Mouse (Mus musculus) NIH3T3 (cell line): ENCODE results near the gene Mtus2.
A peak's percentile ranks its signal among the peaks of the same experiment; 100 is the strongest.
"Not testable (repeated sequence)": the region's sequence is repeated elsewhere in the genome, so short reads cannot be mapped to it uniquely, and the experiment has no call there.

ENCODE experiments used
- DNase-seq: peaks from one replicate; pipeline ENCODE4 v3.0.0-alpha.2; 2012; ENCODE audit warnings: low read depth

Gene Mtus2

DNA sequence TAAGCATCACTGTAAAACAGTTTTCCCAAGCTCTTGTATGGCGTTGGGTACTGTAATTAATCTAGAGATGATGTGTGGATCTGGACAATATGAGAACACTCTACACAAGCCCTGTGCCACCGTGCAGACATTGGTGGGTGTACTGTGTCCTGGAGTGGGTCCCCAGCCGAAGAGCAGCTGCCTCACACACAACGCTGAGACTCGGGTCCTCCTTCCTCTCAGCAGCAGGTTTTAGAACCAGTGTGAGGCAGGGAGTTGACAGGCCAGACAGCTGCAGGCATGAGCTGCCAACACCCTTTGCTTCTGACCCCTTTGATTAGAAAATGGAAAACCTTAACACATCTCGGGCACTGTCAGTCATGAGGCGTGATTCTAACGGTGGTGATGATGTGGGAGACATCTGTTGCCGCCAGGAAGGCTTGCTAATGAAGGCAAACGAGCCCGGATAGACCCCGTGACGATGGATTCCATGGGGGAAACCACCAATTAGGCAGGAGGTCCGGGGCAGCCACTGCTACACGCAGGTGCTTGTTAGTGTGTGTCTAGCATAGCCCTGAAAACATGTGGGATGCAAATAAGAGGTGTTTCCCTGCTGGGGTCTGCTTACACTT lies 158.2 kb downstream of the Mtus2 start:
- no peak for DNase-seq

DNA sequence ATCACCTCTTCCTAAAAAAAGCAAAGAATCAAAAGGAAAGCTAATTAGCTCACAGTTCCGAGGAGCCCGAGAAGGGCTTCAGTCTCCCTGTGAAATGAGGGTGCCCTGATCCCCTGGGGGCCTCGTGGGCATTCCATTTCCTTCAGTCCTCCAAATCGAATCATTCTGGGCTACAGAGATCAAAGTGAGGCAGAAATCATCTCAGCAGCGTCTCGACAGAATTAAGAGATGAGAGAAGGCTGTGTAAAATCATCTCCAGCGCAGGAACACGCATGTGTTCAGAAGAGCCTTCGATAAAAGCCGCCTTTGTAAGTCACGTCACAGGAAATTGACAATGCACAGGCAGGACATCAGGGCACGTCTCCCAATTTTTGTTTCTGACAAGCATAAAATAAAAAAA lies 167.2 kb downstream of the Mtus2 start:
- DNase-seq = no peak

DNA sequence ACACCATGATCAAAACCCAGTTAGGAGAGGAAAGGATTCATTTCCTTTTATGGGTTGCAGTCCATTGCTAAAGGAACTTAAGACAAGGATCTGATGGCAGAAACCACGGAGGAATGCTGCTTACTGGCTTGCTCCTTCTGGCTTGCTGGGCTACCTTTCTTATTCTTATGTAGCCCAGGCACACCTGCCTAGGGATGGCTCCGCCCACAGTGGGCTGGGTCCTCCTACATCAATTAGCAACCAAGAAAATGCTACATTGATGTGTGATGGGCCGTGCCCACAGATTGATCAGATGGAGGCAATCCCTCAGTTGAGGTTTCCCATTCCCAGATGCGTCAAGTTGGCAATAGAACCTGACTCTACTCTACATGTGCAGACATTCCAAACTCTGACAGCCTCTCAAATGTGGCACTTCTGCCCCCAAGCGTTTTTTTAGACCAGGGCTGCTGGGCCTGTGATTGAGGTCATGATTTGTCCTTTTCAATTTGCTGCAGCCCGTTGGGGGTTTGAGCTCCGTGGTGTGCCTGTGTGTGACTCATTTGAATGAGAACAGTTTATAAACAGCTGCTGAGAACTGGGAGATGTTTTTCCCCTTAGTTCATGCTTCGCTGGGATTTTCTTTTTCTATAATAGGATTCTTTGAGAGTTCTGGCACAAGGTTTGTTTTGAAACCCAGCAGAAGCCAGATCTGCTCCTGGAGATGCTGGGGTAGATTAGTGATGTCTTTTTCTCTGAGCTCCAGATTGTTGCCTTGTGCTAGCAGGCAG lies 173.8 kb downstream of the Mtus2 start:
- peak; percentile 65 for DNase-seq

DNA sequence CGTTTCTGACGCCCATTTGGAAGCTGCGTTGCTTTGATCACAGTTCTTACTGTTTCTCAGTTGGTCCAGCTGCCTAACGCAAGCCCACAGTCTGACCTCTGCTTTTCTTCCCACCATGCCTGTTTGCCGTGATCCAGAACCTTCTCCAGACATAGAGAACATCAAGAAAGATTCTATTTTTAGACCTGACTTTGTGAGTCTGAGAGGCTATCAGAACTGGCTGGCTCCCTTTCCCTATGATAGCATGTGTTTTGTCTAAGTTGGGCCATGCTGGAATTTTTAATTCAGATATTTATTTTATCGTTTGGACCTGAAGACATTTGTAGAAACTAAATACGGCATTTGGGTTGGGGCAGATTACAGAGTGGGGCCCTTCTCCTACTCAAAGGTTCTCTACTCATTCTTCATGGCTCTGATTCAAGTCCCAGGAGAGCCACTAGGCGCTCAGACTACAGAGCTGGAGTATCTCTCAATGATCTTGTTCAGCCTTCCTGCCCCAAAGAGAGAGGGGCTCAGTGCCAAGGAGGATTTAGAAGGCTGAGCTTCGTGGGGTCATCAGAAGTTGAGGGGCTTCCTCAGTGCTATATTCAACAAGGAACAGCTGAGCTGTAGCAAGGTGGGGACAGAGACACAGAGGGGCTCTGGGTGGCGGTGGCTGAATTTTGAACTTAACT lies 174.5 kb downstream of the Mtus2 start:
- DNase-seq = no peak

DNA sequence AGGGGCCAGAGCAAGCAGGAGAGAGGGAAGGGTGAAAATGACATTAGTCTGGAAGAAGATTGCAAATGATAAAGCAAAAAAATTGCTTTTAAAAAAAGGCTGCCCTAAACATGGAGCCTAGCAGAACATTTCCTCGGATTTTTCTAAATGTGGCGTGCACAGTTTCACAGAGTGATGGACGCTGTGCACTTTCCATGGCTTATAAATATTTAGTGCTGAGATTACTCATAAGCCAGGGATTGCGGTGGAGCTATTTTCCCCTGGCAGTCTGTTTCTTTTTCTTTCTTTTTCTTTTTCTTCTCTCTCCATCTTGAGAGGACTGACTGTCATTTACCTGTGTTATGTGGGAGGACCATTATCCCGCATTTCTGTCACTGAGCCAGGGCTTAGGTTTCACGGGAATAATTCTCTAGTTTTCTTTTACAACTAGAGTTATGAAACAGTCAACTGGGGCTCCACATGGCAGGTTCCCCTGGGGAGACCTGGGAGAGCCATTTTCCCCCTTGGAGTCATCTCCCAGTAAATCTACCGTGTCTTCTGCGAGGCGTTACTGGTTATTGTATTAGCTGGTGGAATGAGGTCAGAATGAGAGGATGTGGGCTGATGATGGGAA lies 176.4 kb downstream of the Mtus2 start:
- no peak for DNase-seq

DNA sequence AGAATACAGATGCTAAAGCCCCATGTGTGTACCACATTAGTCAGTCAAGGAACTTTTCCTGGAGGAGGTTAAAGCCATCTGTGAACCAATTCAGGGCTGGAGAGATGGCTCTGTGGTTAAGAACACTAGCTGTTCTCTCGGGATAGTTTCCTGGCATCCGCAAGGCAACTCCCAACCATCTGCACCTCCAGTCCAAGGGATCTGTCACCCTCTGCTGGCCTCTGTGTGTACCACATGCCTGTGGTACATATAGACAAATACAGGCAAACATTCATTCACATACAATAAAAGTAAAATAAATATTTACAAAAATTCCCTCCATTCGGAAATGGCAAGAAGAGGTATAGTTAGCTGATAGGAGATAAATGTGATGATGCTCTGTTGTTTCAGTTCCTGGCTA lies 184.5 kb downstream of the Mtus2 start:
- DNase-seq = no peak

DNA sequence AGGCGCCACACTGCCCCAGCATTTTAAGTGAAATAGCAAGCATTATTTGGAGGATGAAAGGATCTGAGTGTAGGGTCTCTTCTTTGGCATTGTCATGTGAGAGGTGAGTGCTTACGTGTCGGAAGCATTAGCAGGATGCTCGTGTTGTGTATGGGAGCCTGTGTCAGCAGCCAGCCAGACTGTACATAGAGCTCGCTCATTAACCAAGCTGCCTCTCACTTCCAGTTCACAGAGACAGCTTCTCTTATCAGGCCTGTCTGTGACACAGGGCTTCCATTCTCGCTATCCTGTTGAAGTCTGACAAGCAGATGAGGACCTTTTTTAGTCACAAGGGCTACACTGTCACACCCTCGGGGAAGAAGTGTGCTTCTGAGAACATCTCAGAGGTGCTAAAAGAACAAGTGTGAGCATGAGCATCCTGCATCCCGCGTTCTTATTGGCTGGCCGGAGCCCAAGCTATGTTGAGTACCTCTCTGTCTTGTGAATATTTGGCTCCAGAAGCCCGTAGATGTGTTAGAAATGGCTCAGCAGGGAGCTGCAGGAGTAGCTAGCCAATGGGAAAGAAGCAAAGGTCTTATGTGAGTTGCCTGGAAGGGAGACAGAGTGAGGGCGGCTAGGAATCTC lies 189.2 kb downstream of the Mtus2 start:
- no peak for DNase-seq

DNA sequence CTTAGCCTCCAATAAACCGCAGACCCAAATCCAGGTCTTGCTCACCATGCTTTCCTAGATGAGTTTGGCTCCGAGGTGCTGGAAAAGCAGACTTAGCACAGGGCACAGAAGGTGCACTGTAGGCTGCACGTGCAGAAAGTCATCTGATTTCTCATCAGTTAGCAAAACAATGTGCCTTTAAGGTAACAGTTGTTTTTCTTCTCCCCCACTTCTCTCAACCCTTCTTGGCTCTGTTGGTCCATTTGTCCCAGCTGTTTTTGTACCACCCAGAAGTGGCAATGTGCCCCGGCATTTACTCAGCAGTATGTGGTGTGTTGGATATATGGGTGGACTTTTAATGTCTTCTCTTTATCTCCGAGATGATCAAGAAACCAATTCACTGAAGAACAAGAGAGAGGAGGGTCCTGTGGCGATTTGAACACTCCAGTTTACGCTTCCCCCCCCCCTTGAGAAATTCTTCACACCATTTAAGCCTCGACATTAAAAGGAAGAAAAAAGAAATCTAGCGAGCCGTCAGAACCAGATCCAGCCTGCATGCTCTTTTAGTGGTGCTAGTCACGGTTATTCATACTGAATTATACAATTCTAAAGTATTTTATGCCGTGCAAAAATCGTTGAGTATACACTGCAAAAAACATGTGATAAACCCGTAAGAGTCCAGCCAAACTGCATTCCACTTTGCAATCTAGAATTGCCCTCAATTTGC lies 194.9 kb downstream of the Mtus2 start:
- DNase-seq = no peak

DNA sequence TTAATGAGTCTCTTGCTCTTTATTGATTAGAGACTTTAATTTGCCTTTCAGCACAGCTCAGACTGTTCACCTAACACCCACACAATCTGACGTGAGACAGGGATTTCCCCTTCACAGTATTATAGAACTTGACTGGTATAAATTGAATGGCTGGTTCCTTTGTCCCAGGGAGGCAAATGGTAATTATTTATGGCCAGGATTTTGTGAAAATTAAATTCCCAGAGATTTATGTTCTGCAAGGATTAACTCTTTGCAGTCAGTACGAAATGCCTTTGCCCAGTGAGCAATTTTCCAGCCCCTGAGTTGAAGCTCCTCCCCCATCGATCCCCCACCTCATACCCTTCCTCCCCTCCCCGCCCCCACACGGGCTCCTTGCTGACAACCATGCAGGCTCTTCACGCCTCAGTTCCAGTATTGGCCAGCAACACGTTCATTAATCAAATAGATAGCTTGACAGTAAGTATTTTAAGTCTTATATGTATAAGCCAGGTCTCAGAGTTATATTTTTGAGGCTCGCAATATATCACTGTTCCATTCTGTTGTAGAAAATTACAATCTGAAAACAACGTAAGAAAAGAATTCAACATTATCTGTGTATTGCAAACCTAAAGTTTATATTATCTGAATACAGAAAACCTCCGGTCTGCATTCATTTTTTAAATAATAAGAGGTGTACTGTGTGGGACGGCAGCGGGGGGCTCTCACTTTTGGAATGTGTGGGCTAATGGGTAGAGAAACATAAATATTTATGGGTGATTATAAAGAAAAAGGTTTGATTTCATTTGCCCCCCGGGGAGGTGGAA lies 195.7 kb downstream of the Mtus2 start:
- DNase-seq = no peak

DNA sequence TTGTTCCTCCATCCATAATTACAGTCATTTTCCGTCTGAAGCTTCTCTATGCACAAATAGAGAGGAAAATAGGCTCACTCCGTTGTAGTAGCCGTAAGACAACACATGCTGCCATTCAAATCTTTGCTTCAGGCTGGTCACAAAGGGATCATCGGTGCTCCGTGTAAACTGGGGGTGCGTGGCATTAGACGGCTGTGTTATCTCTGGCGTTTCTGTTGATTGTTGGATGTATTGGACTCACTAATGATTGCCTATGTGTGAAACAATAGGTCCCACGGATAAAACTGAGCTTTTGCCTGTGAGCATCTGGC lies 196.2 kb downstream of the Mtus2 start:
- no peak for DNase-seq

DNA sequence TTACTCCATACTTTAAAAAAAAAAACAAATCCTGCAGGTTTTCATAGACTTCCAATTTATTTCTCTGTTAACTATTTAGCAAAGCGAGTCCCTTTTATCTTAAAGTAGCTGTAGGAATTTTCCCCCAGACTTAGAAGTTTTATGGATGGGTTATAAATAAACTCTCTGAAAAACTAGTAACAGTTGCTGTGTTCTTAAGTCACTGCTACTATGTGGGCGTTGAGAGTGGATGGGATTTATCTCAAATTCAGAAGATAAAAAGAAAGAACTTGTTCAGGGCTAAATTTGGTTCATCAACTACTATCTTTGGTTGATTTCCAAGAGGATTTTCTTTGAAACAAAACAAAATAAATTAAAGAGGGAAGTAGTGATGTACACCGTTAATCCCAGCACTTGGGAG lies 197.6 kb downstream of the Mtus2 start:
- DNase-seq = no peak

DNA sequence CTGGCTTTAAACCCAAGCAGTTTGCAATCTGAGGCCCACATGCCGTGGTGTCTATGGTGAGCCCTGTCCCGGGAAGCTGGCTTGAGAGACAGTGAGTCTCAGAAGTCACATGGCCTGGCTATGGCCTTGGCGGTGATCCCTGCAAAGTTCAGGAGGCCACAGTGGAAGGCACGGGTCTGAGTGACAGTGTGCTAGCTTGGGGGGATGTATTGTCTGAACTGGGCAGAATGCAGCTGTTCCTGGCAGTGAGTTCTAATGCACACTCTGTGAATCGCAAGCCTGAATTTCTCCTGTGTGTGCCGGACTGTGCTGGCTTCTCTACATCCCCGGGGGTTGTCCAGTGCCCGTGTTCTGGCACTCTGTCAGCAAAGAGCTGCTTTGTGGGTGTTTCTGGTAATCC lies 202.2 kb downstream of the Mtus2 start:
- DNase-seq = no peak

DNA sequence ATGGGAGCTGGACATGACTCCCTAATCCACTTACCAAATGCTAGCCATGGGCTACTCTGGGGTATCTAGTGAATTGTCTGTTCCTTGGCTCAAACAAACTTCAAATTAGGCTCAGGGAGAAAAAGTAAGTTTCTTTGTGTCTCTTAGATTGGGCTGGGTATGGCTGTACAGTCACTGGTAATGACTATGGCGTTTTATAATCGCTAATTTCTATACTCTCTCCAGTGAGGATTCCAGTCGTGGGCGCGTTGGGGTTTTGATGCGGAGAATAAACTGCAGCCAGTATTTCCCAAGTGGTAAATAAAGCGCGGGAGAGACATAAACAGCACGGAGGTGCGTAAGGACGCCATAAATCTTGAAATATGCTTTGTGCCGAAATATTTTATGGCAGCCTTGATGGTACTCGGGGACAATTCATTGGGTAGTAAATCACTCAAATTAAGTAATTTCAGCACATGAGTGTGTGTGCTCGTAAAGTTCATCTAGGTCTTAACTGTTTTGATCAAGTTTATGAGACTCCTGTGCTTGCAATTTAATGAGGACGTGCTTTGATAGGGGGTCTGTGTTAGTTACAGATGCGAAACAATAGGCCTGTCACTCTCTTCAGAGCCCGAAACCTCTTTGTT lies 203.5 kb downstream of the Mtus2 start:
- DNase-seq = no peak

DNA sequence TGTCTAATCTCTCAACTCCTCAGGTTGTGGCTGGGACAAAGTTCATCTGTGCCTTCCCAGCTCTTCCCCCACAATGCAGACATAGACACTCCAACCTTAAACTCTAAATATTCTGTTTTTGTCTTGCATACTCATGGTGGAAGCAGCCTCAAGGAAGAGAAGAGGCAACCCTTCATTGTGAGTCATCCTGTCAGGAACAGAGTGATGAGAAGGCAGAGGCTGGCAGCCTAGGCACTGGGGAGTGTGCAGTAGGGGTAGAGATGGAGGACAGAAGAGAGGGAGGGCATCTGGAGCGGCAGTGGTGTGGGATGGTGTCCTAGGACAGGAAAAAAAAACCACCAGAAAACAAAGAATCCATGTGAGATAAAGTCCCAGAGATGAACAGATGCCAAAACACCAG lies 208.0 kb downstream of the Mtus2 start:
- DNase-seq = no peak

DNA sequence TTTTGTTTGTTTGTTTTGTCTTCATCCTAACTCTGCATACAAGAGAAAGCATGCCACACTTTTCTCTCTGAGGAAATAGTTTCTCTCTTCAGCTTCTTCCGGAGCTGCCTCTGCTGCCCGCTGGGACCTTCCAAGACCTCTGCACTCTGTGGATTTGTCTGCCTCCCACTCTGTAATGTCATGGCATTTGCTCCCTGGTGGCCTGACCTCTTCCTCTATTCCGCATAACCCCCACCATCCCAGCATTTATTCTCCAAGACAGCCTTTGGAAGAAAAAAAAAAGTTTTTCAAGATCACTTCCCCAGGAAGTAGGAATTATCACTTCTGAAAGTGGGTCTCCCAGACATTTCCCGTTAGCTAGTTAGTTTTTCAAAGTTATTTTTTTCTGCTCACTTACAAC lies 218.0 kb downstream of the Mtus2 start:
- no peak for DNase-seq

DNA sequence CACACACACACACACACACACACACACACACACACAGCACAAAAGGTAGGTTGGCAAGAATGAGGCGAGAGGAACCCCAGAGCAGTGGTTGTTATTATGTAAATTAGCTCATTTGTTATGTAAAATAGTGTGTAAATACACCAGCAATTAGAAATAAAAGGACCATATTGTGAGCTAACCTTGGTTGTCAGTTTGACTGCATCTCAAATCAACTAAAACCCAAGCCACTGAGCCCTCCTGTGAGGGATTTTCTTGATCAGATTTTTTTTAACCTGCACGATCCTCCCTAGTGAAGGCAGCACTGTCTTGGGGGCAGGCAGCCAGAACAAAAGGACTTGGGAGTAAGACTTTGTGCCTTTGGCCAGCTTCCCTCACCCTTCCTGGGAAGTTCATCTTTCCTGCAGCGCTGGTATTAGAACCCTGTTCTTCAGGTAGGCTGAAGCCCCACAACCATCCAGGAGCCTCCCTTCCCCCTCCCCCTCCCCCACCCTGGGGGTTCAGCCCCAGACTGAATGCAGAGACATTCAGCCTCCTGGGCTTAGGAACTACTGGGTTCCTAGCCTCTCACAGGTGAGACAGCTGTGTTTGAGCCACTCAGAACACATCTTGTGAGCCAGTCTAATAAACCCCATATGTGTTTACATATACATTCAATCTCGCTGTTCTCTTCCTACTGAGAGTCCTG lies 218.8 kb downstream of the Mtus2 start:
- DNase-seq = no peak

DNA sequence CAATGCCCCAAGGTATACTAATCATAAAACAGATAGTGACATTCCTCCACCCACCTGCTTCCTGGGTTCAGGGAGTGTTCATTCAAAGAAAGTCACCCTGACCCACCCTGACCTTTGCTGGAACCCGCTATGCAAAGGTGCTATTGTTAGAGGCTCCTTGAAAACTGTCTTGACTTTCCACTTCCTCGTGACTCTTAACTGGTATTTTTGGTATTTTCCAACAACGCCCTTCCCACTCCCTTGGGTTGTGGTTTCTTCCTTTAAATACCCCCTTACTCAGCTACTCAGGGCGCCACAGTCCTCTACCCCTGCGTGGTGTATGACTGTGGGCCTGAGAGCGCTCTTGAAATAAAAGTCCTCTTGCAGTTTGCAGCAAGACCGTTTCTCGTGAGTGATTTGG lies 219.4 kb downstream of the Mtus2 start:
- not testable (repeated sequence) for DNase-seq

DNA sequence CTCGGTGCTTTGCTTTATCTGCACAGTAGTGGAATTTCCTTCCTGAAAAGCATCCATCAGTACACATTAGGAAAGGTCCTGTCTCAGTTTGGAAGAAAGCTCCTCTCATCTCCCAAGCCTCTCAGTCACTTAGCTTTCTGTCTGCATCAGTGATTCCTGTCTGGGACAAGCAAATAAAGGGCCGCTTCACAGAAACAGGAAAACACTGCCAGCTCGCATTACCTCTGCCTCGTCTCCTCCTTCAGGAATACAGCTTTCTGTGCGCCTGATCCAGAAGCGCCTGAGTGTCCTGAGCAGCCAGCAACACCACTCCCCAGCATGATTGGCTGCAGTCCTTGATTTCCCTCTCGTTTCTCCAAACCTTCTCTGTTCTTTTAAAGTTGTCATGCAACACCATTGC lies 222.1 kb downstream of the Mtus2 start:
- DNase-seq = no peak

DNA sequence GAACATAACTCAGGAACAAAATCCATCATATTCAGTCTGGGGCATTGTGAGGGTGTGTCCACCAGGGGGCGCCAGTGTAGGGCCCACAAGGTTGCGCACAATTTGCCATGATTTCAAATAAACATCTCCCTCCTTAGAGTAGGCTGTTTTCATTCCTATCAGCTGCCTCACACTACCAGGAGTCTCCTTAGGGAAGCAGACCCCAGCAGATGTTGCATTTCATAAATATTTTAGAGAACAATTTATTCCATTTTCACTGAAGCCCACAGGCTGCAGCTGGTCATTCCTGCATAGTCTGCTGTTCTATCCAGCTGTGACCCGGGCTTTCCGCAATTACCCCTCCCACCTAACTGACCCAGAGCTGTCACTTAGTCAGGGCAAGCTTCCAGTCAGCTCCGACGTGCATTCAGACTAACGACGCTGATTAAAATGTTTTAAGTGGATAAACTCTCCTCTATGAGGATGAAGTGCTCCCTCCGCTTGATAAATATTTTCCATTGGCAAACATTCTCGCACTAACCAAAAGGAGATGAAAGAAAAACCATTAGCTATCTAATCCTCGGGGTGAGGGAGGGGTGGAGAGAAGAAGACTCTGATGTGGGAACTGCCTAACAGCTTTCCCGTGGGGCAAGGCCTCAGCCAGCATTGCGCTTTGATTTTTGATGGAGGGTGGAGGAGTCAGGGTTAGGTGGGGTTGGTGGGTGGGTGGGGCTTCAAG lies 223.6 kb downstream of the Mtus2 start:
- DNase-seq = peak; percentile 53

DNA sequence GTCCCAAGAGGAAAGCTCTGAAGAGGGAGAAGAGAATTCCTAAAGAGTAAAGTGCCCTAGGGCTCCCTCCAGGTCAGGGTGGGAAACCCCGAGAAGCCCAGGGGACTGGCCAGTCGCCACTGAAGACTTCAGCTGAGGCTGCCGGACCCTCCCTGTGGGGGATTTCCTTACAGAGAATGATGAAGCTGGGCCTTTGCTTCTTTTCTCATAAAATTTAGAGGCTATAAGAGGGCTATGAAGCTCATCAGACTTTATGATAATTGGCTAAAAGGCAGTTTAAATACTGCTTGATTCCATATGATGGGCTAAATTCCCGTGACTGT lies 224.1 kb downstream of the Mtus2 start:
- no peak for DNase-seq
